Comparison of ENCODE assay signal across 26 mouse cellular contexts in genomic region chr5:100072557-100072956, GRCm38 (mm10). TPM values are rescaled to one million over a fixed set of nuclear protein-coding genes. Genes with fewer than 3 reads are reported as not detected.
DNase-seq lines count a peak whose midpoint lies in the region; ATAC-seq and TF ChIP-seq lines count a peak whose summit lies in the region.
"Had no signal": no experiment of that assay in that cellular context is flagged by ENCODE, and none has a peak within 500 bp of the region (broad histone marks: within the 10 kb centered on the region; RNA-seq: fewer than 3 reads in every experiment).

No protein-coding gene starts in this region.

- peak; percentile 51 to 53 for DNase-seq in cerebellum, postnatal 10 days
- DNase-seq in cerebellum, adult 9-11 months: no peak
- DNase-seq in forebrain, embryonic 10.5 days (ENCODE audit: extremely low spot score, low spot score): no peak
- peak; percentile 31 for DNase-seq in hindbrain, postnatal 0 days (ENCODE audit: low spot score)
- peak; percentile 56 for DNase-seq in retina, postnatal 1 day
- no peak for DNase-seq in retina, embryonic 14.5 days (ENCODE audit: low spot score)
- DNase-seq: adrenal gland, adult 8-10 months; adrenal gland, postnatal 14 days; adrenal gland, postnatal 36 days; B cell, adult 2 months; cerebellum, adult 11 months; cerebellum, adult 18-20 months; cerebellum, adult 8-10 months; cerebellum, postnatal 36 days; embryo, embryonic 11 days had no signal

- no peak overlapping the region for H3K4me3 ChIP-seq in forebrain, embryonic 12.5 days (replicated peaks)
- no peak overlapping the region for H3K4me3 ChIP-seq in forebrain, embryonic 10.5 days
- H3K4me3 ChIP-seq in hindbrain, postnatal 0 days (ENCODE audit: low read length): no peak overlapping the region
- H3K4me3 ChIP-seq in hindbrain, embryonic 12.5 days: no peak overlapping the region
- H3K4me3 ChIP-seq: embryonic facial prominence, embryonic 13.5 days; embryonic facial prominence, embryonic 15.5 days; erythroblast, embryonic 14.5 days had no signal

- WGBS in forebrain, embryonic 12.5 days: 71% methylated on average over 9 of the region's 9 CpGs
- WGBS in forebrain, embryonic 10.5 days: 93% methylated on average over 9 of the region's 9 CpGs
- 37% methylated on average over 9 of the region's 9 CpGs for WGBS in hindbrain, postnatal 0 days
- WGBS in hindbrain, embryonic 12.5 days: 82% methylated on average over 9 of the region's 9 CpGs

- no peak for TF ChIP-seq CTCF in hindbrain, postnatal 0 days (IDR thresholded peaks at IDR 0.05; ENCODE audit: low read depth)

- ATAC-seq in forebrain, embryonic 12.5 days (ENCODE audit: low FRiP score): no peak
- no peak for ATAC-seq in hindbrain, postnatal 0 days
- ATAC-seq in hindbrain, embryonic 12.5 days (ENCODE audit: low FRiP score): no peak
- ATAC-seq: activated CD4-positive, CD25-positive, alpha-beta regulatory T cell, adult 4 months; CD4-positive, CD25-positive, alpha-beta regulatory T cell, adult 4 months; forebrain, embryonic 16.5 days; Patski had no signal

- no peak overlapping the region for H3K4me2 ChIP-seq in forebrain, embryonic 12.5 days
- no peak overlapping the region for H3K4me2 ChIP-seq in hindbrain, postnatal 0 days (ENCODE audit: low read depth, low read length)
- no peak overlapping the region for H3K4me2 ChIP-seq in hindbrain, embryonic 12.5 days (replicated peaks)
- H3K4me2 ChIP-seq: embryonic facial prominence, embryonic 13.5 days; embryonic facial prominence, embryonic 15.5 days had no signal

- H3K9ac ChIP-seq in forebrain, embryonic 12.5 days: no peak overlapping the region
- H3K9ac ChIP-seq in hindbrain, postnatal 0 days (replicated peaks; ENCODE audit: low read length): no peak overlapping the region
- H3K9ac ChIP-seq in hindbrain, embryonic 12.5 days: no peak overlapping the region
- H3K9ac ChIP-seq: embryonic facial prominence, embryonic 13.5 days; embryonic facial prominence, embryonic 15.5 days had no signal

- H3K4me1 ChIP-seq in forebrain, embryonic 12.5 days: no peaks in the 10 kb centered on the region
- H3K4me1 ChIP-seq in forebrain, embryonic 10.5 days: no peaks in the 10 kb centered on the region
- H3K4me1 ChIP-seq in hindbrain, postnatal 0 days (ENCODE audit: insufficient read depth, low read length): no peaks in the 10 kb centered on the region
- no peaks in the 10 kb centered on the region for H3K4me1 ChIP-seq in hindbrain, embryonic 12.5 days

- H3K36me3 ChIP-seq in forebrain, embryonic 12.5 days (replicated peaks): peaks cover 23% of the 10 kb centered on the region
- H3K36me3 ChIP-seq in forebrain, embryonic 10.5 days (replicated peaks): peaks cover 51% of the 10 kb centered on the region
- H3K36me3 ChIP-seq in hindbrain, postnatal 0 days (ENCODE audit: insufficient read depth, low read length): peaks cover 8% of the 10 kb centered on the region
- peaks cover 18% of the 10 kb centered on the region for H3K36me3 ChIP-seq in hindbrain, embryonic 12.5 days

- no peaks in the 10 kb centered on the region for H3K9me3 ChIP-seq in forebrain, embryonic 12.5 days
- no peaks in the 10 kb centered on the region for H3K9me3 ChIP-seq in forebrain, embryonic 10.5 days
- H3K9me3 ChIP-seq in hindbrain, postnatal 0 days (ENCODE audit: low read length): no peaks in the 10 kb centered on the region
- H3K9me3 ChIP-seq in hindbrain, embryonic 12.5 days (replicated peaks): no peaks in the 10 kb centered on the region
- H3K9me3 ChIP-seq: embryonic facial prominence, embryonic 13.5 days; embryonic facial prominence, embryonic 15.5 days; G1E had no signal

- 0 out of 2 replicates have a peak overlapping the region, but pooled peaks have one; percentile 6 for H3K27ac ChIP-seq in forebrain, embryonic 12.5 days
- no peak overlapping the region for H3K27ac ChIP-seq in forebrain, embryonic 10.5 days
- no peak overlapping the region for H3K27ac ChIP-seq in hindbrain, postnatal 0 days
- H3K27ac ChIP-seq in hindbrain, embryonic 12.5 days: no peak overlapping the region
- H3K27ac ChIP-seq: embryonic facial prominence, embryonic 13.5 days; embryonic facial prominence, embryonic 15.5 days had no signal

- no peaks in the 10 kb centered on the region for H3K27me3 ChIP-seq in forebrain, embryonic 12.5 days
- no peaks in the 10 kb centered on the region for H3K27me3 ChIP-seq in forebrain, embryonic 10.5 days (ENCODE audit: poor library complexity, severe bottlenecking)
- no peaks in the 10 kb centered on the region for H3K27me3 ChIP-seq in hindbrain, postnatal 0 days (ENCODE audit: insufficient read depth, low read length)
- no peaks in the 10 kb centered on the region for H3K27me3 ChIP-seq in hindbrain, embryonic 12.5 days
- H3K27me3 ChIP-seq: CH12.LX; embryonic facial prominence, embryonic 13.5 days; embryonic facial prominence, embryonic 15.5 days; Patski had no signal

RNA-seq across cellular contexts. Expression of gene Enoph1, which starts 32.8 kb away (rescaled TPM):
- 43.8 and 45.0 TPM in 2 replicates for polyA plus RNA-seq in forebrain, embryonic 12.5 days (2016; fragmentation: Nextera tagmentation; extraction: Ambion mirVana)
- 62.8 and 66.9 TPM in 2 replicates for polyA plus RNA-seq in forebrain, embryonic 10.5 days (2016; fragmentation: Nextera tagmentation; extraction: Ambion mirVana)
- total RNA-seq in hindbrain, postnatal 0 days (2014; rRNA removed): 41.6 and 55.6 TPM in 2 replicates
- 48.6 and 49.0 TPM in 2 replicates for polyA plus RNA-seq in hindbrain, postnatal 0 days (2015; fragmentation: Nextera tagmentation; extraction: Ambion mirVana)
- 38.0 and 39.2 TPM in 2 replicates for polyA plus RNA-seq in hindbrain, embryonic 12.5 days (2016; fragmentation: Nextera tagmentation; extraction: Ambion mirVana)

RNA-seq across cellular contexts. Expression of gene Hnrnpdl, which starts 33.1 kb away (rescaled TPM):
- polyA plus RNA-seq in forebrain, embryonic 12.5 days (2016; fragmentation: Nextera tagmentation; extraction: Ambion mirVana): 284 and 293 TPM in 2 replicates
- 246 and 247 TPM in 2 replicates for polyA plus RNA-seq in forebrain, embryonic 10.5 days (2016; fragmentation: Nextera tagmentation; extraction: Ambion mirVana)
- 107 and 121 TPM in 2 replicates for total RNA-seq in hindbrain, postnatal 0 days (2014; rRNA removed)
- polyA plus RNA-seq in hindbrain, postnatal 0 days (2015; fragmentation: Nextera tagmentation; extraction: Ambion mirVana): 184 and 193 TPM in 2 replicates
- polyA plus RNA-seq in hindbrain, embryonic 12.5 days (2016; fragmentation: Nextera tagmentation; extraction: Ambion mirVana): 258 and 273 TPM in 2 replicates

Comparison
In these comparisons a context has a peak if more than half of its experiments do, and no peak if none do; other contexts are left out.
1. DNase-seq: peak in cerebellum, postnatal 10 days (2 of 2), hindbrain, postnatal 0 days (single experiment) and retina, postnatal 1 day (single experiment); none in cerebellum, adult 9-11 months (single experiment), forebrain, embryonic 10.5 days (single experiment) and retina, embryonic 14.5 days (single experiment).